Mouse (Mus musculus) neutrophil, adult 5-6 weeks (primary cell): ENCODE data around the gene Slc1a1. TPM values are rescaled to one million over a fixed set of nuclear protein-coding genes. Genes with fewer than 3 reads are reported as not detected.

Source experiments
- ATAC-seq: fragments of 151-379, 151-347 bp; 2 replicates; pipeline ENCODE4 v1.8.0; 2017; ENCODE audit warnings: mild to moderate bottlenecking, moderate TSS enrichment; ENCODE audit not compliant: insufficient number of reproducible peaks, poor library complexity, low FRiP score, severe bottlenecking; ENCODE audit errors: extremely low read depth
- total RNA-seq: library from RNA; stranded (forward); fragments of 200-1000 nt; gene quantifications from 2 replicates; pipeline ENCODE4 v1.2.3, GENCODE M21; 2017

Slc1a1 gene
- total RNA-seq, 1 experiment from 2014 or later, result 1.7 TPM

DNA sequence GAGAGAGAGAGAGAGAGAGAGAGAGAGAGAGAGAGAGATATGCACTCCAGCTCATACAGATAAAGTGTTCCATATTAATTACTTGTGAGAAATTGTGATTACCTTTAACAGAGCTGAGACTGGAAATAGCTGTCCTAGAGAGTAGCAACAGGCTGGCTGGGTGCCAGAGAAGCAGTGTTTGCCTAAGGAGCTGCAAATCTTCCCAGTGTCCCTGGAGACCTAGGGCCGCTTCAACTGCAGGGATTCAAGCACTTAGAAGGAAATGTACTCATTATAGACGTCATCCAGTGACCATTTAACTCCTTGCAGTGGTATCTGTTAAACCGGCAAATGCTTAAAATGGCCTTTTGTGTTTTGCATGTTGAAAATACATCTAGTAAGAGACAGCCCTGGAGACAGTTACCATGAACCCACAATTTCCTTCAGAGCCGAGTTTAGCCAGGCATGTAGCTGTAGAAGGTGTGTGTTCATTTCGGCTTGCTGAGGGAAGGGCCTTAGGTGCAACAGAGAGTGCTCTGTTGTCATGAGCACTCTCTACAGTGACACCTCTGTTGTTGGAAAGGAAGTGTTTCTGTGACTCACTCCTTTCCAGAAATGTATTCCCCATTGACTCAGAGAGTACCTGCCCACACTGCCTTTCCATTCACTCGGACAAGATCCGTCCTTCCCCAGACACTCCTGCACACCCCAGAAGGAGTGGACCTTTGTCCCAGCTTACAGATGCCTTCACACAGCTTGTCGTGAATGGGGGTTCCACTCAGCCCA is 10.3 kb downstream of the Slc1a1 start:
- ATAC-seq, result no peak

DNA sequence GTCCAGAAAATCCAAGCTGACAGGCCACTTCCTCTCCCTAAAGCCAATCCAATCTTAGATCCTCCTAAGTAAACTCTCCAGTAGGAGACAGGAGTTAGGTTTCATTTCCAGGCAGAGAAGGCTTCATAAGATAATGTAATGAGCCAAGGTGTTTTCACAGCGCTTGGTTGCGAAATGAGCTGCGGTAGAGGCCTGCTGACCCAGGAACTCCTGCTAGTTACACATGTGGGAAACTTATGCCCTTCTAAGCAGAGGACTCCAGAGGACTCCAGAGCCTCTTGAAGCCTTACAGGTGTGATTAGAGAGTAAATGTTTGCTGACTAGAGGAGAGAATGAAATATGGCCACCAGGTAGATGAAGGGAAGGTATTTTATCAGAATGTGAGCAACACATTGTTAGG is 15.7 kb downstream of the Slc1a1 start:
- no peak for ATAC-seq

DNA sequence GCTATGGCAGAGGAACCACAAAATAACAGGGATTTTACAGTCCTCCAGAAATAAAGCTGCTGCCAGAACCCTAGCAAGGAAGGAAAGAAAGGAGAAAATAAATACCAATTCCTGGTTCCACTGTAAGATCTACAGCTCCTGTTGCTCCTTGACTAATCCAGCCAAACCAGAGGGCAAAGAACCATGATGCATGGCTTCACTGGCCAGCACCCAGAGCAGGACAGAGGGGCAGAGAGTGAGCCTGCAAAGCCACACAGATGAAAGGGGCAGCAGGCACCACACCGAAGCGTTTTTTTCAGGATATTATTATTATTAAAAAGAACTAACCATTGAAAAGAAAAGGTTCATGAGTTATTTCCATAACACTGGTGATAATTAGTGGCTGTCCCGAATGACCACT is 17.2 kb downstream of the Slc1a1 start:
- no peak for ATAC-seq

GRCm38 (mm10) chr19:28854831-28855230 is 20.0 kb downstream of the Slc1a1 start:
- ATAC-seq, result no peak

GRCm38 (mm10) chr19:28860246-28860645 is 25.4 kb downstream of the Slc1a1 start:
- no peak for ATAC-seq

DNA sequence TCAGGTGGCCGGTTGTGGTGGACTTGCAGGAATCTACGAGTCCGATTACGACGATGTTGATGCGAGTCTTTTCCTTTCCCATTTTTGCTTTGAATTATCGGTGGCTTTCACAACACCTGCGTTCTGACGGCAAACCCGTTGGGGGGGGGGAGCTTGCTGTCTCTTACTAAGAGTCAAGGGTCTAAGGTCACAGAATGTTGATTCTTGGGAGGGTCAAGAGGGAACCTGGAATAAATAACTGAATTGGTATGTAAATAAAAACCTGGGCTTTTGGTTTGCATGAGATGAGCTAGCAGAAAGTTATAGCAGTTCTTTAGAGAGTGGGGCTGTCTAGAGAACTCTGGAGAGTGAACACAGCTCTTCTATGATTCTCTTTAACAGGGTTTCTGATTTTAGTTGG is 28.8 kb downstream of the Slc1a1 start:
- no peak for ATAC-seq

DNA sequence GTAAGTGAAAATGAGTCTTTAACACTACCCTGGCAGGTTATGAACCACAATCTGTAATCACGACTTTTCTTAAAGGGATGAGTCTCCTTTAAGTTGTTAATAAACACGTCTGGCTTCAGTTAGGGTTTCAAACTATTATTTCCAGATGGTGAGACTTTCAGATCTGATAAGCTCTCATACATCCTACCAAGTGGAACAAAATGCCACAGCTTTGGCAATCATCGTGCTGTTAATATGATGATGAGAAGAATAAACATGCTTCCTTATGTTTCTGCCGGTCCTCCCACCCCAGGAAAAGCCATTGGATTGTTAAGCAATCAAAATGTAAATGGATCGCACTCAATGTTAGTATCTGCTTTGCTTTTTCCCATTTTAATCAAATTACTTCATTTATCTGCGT is 30.1 kb downstream of the Slc1a1 start:
- ATAC-seq, result no peak

- no peak for ATAC-seq
Measured at GRCm38 (mm10) chr19:28865501-28865900, 30.7 kb downstream of the Slc1a1 start.

GRCm38 (mm10) chr19:28869251-28869855 is 34.5 kb downstream of the Slc1a1 start:
- ATAC-seq, result no peak

GRCm38 (mm10) chr19:28870351-28870750 is 35.5 kb downstream of the Slc1a1 start:
- ATAC-seq, result no peak

GRCm38 (mm10) chr19:28879476-28879875 is 44.6 kb downstream of the Slc1a1 start:
- ATAC-seq, result no peak

DNA sequence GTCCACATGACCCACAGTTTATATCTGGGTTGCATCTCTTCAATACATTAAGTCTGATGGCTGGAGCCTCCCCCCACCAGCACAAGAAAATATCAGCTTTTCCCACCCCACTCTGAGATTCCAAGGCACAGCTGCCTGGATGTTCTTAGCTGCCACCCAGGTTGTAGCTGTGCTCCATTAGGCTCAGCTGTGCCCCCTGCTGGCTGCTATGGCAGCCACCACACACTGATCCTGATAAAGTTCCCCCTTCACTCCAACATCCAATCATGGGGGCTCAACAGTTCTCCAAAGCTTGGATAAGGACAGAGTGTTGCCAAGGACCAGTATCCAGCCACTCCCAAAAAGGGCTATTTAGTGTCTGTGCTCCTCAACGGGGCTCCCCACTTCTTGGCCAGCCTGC is 48.3 kb downstream of the Slc1a1 start:
- ATAC-seq, result no peak

DNA sequence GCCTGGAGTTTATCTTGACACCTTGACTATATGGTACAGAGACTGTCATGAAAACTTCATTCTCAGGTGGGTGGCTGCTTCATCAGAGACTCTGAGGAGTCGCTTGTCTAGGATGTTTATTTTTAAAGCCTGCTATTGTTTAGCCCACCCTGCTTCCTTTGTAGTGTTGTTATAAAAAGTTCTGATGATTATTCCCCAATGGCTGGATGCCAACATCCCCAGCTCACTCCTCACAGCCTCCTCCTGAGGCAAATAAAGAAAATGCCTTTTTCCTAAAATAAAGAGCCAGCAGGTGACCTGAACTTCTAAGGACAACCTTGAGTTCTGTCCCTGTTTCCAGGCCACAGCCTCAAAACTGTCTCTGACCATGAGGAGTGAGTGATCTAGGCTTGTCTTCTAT is 53.6 kb downstream of the Slc1a1 start:
- ATAC-seq, result no peak

- ATAC-seq, result no peak
Measured at GRCm38 (mm10) chr19:28889251-28889650, 54.4 kb downstream of the Slc1a1 start.

DNA sequence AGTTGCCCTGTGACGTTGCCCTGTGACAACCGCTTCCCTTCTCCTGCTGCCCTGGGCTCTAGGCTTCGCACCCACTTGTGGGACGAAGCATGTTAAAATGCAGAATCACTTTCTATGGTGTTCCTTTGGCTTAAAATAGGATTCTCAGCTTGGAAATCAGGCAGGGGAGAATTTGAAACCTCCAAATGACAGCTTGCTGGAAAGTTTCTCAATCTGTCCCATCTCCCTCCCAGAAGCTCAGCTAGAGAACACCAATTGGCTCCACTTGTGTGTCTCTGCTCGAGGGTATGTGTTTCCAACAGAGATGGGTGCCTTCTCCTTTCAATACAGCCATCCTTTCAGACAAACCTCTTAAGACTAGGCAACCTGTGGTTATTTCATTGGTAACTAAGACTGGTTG is 56.4 kb downstream of the Slc1a1 start:
- ATAC-seq, result no peak

GRCm38 (mm10) chr19:28891864-28892263 is 57.0 kb downstream of the Slc1a1 start:
- ATAC-seq, result no peak

DNA sequence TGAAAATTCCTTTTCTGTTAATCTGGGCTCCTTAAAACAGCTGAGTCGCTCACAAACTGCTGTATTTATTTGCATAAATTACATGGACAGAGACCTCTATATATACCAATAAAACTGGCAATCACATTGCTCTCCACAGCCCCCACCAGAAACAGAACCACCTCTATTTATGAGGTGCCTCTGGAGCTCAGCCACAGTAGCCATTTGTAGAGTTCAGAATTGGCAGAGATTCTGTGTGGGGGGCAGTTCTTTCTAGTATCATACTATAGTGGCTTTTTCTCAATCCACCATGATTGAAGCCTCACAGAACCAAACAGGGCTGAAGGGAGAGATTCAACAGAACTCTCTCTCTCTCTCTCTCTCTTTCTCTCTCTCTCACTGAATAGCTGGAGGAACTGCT is 61.8 kb downstream of the Slc1a1 start:
- ATAC-seq, result no peak

DNA sequence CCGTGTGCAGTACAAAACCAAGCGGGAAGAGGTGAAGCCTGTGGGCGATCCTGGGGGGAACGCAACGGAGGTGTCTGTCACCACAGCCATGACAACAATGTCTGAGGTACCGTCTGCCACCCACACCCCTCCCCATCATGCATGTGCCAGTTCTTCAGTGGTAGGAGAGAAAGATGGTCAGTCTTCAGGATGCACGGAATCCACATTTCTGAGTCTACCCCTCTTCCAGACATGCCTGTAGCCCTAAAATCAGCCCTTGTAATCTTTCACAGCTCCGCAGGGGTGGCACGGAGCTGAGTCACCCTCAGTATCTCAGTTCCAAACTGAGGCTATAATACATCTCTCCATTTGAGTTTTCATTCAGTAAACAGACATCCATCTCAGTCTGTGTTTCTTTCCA is 62.6 kb downstream of the Slc1a1 start:
- ATAC-seq, result no peak

DNA sequence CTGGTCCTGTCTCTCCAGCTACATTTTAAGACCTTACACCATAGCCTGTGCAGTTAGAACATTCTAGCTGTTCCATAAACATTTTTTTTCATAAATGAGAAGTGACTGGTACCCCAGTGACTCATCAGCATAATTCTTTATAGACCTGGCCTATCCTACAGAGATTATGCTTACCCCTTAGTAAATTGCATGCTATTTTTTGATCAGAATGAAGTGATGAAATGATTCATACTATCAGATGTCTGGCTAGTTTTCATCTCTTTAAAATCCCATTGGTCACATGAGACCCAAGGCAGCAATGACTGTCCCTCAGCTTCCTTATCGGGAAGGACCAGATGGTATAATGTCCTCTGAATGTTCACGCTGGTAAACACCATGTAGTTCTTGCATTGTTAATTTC is 65.9 kb downstream of the Slc1a1 start:
- ATAC-seq, result no peak

- no peak for ATAC-seq
Measured at GRCm38 (mm10) chr19:28902111-28902510, 67.3 kb downstream of the Slc1a1 start.

DNA sequence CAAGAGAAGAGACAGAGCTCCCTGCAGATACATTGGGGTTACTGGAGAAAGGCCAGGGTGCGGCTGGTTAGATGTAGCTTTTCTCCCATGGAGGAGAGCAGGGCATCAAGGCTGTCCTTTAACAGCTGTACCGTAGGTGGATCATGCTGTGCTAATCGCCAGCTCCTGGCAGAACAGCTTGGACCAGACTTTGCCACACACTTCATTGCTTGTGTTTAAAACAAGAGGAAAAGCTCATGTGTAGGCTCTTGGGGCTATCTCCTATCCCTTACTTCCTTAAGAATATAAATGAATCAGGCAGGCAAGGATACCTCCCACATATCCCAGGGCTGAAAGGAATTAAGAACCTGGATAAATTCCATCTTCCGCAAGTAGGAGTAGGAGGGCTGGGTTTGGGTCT is 68.0 kb downstream of the Slc1a1 start:
- ATAC-seq, result no peak
